Mouse (Mus musculus): Measurements from ENCODE around the gene Ifi47. TPM values are rescaled to one million over a fixed set of nuclear protein-coding genes. Genes with fewer than 3 reads are reported as not detected.

Gene Ifi47
- polyA plus RNA-seq, 1 experiment: 2.0 TPM

DNA sequence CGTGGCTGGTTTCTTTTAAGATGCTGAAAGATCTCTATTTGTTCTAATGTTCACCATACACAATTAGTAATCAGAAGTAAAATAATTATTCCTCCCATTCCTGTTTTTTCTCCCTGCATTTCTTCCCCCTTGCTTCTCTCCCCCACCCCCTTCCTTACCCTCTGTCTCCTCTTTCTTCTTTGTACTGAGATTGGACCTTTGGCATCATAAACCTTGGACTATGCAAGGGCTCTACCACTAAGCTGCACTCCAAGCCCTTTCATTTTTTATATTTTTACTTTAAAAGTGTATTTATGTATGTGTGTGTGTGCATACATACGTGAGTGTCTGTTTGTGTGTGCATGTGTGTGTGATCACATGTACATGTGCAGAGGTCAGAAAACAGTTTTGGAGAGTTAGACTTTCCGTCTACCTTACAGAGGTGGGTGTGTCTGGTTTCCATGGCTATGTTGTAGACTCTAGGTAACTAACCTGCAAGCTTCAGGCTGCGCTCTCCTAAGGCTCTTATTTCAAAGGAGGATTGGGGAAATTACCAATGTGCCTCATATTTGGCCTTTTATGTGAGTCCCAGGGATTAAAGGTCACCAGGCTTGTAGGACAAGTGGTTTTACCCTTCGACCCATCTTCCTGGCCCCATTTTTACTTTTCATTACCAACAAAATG lies 12.7 kb downstream of the Ifi47 start:
- no peak for DNase-seq (ENCODE audit: extremely low spot score in 1 of 2, low spot score in 1 of 2)

DNA sequence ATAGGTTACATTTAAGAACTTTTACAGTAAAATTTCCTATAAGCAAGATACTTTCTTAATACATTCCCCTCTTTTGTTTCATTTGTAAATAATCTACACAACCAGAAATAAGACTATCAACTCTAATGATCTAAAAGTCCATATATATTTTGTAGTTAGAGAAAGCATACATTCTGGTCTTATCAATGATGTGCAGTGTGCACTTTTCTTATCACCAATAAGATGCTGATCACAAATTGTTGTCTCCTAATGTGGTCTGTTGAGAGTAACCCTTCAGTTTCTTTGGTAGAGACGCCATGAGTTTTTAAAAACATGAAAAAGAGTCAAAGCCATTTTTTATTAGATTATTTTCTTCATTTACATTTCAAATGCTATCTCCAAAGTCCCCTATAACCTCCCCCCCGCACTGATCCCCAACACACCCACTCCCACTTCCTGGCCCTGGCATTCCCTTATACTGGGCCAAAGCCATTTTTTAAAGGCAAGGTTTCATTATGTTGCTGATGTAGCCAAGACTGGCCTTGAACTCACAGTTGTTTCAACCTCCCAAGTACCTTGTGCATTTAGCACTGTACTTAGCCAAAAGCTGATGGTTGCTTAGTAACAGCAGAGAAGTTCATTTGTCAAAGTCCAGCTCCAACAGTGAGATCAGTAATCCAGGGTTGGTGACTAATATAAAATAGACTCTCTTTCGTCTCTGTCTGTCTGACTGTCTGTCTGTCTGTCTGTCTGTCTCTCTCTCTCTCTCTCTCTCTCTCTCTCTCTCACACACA lies 13.5 kb downstream of the Ifi47 start:
- DNase-seq (ENCODE audit: extremely low spot score in 1 of 2, low spot score in 1 of 2): no peak

DNA sequence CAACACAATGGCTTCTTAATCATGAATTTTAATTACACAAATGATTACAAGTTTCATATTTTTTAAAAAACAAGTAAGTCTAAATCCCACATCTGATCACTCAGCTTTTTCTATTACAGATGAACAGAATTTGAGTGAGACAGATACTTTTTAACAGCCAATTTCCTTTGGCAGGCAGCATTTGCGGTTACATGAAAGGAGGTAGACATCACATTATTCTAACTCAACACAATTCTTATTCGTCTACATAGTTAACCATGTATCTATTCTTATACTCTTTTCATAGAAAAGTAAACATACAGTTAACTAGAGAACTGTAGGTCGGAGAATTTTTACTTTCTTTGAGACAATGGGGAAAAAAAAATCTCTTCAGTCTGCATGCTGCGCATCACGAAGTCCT lies 14.2 kb downstream of the Ifi47 start:
- DNase-seq (ENCODE audit: extremely low spot score in 1 of 2, low spot score in 1 of 2): no peak

DNA sequence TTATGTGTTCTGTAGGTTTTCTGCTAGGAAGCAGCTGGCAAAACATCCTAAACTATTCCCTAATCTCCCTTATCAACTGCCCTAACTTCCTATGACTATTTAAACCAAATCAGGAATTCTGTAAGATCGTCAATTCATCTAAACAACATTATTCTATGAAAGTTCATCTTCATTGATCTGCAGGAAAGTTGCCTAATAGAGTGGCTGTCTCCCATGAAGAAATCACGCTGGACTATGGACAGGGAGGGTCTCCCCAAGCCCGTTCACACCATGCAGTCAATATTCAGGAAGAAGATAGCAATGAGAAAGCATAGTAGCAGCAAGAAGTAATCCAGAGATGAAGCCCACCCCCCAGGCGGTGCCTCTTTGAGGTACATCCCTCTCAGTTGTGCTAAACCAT lies 14.8 kb downstream of the Ifi47 start:
- DNase-seq (ENCODE audit: extremely low spot score in 1 of 2, low spot score in 1 of 2): no peak

DNA sequence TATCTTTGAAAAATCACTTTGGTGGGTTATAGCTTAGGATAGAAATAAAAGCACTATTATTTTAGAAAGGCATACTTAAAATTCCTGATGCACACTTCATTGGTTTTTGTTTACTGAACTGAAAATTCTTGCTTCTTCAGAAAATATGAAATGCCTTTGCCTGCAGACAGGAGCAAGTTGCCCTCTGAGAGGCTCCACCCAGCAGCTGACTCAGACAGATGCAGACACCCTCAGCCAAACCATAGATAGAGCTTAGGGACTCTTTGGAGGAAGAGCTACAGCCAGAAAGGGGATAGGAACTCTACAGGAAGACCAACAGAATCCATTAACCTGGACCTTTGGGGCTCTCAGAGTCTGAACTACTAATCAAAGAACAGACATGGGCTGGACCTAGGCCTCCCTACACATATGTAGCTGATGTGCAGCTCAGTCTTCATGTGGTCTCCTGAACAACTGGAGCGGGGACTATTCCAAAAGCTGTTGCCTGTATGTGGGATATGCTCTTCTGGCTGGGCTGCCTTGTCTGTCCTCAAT lies 15.7 kb downstream of the Ifi47 start:
- DNase-seq (ENCODE audit: extremely low spot score in 1 of 2, low spot score in 1 of 2): no peak

DNA sequence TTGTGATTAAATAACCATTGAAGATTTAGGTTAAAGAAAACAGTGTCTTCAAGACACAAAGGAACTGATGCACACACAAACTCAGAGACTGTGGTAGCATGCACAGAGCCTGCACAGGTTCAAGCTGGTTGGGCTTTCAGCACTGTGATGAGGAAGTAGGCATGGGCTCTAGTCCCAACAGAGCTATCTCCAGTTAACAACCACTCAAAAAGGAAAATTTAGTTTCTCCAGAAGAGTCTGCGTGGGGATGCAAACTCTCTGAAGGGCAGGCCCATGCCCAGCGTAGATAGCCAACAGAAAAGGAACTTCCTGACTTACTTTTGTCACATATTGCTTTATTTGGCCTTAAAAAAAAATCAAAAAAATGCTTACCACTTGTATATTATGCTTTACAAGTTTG lies 16.4 kb downstream of the Ifi47 start:
- no peak for DNase-seq (ENCODE audit: extremely low spot score in 1 of 2, low spot score in 1 of 2)

DNA sequence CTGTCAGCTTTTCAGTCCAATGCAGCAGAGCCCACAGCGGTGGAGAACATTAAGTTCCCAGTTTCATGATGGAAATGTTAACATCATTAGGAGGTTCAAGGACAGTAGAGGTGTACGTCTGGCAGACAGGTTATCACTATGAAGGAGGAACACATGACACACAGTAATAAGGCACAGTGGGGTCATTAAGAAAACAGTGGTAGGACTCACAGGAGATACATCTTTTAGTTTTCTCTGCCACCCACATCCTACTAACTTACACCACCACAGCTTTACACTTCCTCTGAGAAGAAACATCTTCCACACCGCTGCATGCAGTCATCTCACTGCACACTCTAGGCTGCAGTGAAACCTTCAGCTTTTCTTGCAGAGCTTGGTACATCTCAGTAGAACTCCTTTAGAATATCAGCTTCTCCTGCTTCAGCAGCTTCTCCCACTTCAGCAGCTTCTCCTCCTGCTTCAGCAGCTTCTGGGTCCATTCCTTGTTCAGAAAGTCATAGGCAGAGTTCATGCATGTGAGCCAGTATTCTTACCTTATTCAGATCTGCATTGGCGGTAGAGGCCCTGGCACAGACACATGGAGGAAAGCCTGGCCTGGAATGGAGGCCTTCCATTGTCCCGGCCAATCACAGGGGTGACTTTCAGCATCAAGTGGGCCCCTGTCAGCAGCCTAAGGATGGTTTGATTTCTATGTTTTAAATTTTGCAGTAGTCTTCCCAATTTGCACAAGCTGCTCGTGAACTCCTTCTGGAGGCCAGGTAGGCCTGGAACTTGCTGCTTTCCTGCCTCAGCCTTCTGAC lies 17.7 kb downstream of the Ifi47 start:
- no peak for DNase-seq (ENCODE audit: extremely low spot score in 1 of 2, low spot score in 1 of 2)

DNA sequence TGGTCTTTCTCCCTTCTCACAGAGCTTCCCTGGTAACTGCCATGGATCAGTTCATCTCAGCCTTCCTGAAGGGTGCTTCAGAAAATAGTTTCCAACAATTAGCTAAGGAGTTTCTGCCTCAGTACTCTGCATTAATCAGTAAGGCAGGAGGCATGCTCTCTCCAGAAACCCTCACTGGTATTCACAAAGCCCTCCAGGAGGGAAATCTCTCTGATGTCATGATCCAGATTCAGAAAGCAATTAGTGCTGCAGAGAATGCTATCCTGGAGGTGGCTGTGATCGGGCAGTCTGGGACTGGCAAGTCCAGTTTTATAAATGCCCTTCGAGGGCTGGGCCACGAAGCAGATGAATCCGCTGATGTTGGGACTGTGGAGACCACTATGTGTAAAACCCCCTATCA lies 19.0 kb downstream of the Ifi47 start:
- DNase-seq (ENCODE audit: extremely low spot score in 1 of 2, low spot score in 1 of 2): no peak

DNA sequence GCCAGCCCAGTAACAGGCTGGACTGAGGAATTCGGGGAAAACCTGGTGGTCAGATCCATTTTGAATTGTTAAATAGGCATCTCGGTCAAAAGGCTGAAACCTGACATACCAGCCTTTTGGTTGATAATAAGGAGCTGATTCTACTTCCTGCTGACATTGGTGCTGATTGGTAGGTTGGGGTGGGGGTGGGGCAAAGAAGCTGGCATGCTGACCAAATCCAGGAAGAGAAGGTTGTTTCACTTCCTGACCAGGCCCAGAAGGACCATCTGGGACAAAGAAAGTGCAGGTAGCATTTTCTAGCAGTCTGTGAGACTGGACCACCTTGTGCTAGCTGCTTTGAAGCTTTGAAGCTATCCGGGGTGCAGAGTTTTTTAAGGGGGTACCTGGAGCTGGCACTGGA lies 24.0 kb downstream of the Ifi47 start:
- no peak for DNase-seq (ENCODE audit: extremely low spot score in 1 of 2, low spot score in 1 of 2)

DNA sequence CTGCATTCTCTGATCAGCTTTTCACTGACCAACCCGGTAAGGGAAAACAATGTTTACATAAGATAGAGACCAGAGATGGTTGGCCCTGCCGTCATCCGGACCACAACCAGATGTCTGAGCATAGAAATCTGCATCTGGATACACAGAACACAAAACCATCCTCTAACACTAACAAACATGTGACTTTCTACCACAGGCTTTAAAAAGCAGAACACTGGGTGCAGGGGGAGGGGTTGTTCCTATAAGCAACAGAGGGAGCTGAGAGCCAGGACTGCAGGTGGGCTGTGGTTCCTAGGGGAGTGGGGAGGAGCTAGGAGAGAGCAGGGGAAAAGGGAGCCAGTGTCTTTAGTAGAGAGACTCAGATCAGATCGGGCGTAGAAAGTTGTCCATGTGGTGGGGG lies 25.1 kb downstream of the Ifi47 start:
- no peak for DNase-seq (ENCODE audit: extremely low spot score in 1 of 2, low spot score in 1 of 2)

DNA sequence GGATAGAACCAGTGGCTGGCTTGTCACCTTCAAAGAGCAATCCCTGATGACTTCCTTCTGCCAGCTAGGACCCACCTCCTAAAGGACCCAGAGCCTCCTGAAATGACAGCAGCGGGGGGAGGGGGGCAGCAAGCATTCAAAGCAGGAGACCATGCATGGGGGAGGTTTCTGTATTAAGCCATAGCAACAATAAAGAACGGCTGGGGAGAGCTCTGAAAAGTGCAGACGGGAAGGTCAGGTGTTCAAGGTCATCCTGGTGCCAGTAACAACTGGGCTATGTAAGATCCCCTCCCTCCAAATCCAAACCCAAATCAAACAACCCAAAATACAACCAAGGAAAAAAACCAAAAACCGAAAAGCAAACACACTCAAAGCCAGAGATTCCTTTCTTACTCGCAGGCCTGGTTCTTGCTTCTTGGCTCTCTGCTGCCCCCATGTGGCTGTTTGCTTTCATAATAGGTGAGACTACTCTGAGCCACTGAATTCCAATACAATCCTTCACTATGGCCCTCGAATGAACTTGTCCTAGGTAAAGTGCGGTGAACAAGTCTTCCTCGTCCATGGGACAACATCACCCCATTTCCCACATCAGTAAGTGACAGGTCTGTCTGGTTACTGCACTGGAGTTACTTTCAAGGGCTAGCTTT lies 26.8 kb downstream of the Ifi47 start:
- DNase-seq (ENCODE audit: extremely low spot score in 1 of 2, low spot score in 1 of 2): peak; percentile 33 to 96

DNA sequence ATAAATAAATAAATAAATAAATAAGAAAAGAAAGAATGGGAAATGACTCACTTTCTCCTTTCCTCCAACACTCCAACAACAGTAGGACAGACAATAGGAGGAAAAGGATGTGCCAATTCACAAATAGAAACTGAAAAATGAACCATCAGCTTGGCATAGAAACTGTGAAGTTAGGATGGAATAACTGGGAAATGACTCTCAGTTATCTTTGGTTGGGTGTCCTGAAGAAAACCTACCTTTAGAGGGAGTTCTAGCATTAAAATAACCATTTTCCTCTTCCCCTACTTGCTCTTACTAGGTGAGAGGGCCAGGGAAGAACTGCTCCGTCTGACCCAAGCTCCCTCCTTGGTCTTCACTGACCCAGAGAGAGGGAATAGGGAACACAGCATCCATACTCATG lies 29.4 kb downstream of the Ifi47 start:
- DNase-seq (ENCODE audit: extremely low spot score in 1 of 2, low spot score in 1 of 2): no peak

DNA sequence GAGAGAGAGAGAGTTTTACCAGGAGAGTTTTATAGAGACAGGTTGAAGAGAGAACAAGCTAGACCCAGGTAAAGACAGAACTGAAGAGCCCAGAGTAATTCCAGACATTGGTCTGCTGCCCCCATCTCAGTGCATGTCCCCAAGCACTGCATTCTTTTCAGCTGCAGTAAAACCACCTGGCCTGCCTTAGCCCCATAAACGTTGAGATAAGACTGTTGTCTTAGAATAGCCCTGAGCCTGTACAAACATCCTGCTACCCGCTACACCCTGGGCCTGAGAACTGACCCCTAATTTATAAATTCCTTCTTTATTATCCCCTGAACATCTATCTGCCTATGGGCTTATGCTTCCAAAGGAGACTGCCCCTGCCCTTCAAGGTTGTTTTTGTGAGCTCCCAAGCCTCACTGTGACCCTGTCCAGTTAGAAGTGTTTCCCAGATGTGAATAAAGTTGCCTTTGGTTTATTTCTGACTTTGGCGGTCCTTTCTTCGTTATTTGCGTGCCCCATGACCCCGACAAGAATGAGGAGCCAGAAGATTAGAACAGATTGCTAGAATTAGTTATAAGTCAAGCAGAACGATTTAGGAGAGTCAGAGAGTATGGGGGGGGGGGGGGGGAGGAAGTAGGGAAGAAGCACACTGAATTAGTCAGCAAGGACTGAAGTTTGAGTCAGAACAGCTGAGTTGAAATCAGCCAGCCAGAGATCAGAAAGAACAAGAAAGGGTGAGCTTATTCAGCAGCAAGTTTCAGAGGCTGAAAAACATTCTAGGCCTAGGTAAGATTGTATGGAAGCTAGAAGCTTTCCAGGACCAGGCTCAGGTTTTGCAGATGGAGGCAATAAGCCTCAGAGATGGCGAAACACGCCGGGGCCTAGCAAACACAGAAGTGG lies 31.5 kb downstream of the Ifi47 start:
- no peak for DNase-seq (ENCODE audit: extremely low spot score in 1 of 2, low spot score in 1 of 2)

DNA sequence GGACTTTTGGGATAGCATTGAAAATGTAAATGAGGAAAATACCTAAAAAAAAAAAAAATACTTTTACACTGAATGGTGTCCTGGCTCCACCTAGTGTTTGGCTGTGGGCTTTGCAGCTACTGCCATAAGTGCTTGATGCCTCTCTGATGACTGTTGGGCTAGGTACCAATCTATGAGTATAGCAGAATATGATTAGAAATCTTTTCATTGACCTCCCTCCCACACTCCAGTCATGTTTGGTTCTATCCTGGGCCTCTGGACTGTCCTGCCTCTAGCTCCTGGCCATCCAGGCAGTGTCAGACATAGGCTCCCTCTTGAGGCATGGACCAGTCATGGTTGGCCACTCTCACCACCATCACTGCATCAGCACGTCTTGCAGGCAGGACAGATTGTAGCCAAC lies 32.4 kb downstream of the Ifi47 start:
- peak in 1 of 2 experiments; percentile 59 for DNase-seq (ENCODE audit: extremely low spot score in 1 of 2, low spot score in 1 of 2)

DNA sequence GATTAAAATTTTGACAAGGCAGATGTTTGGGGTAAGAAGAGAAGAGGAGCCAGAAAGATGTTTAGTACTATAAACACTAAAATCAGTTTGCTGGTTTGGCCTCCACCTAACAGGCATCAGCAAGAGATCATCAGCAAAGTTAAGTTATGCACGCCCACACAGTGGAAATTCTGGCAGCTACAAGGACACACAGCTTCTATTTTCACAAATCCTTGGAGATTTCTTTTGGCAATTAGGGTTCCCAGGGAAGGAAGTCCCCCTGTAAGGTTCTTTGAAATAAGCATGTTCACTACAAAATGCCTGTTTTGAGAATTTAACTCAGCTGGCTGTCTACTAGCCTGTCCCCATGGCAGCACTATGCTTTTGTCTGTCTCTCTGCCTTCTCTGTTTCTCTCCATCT lies 34.6 kb downstream of the Ifi47 start:
- DNase-seq (ENCODE audit: extremely low spot score in 1 of 2, low spot score in 1 of 2): peak in 1 of 2 experiments; percentile 40

DNA sequence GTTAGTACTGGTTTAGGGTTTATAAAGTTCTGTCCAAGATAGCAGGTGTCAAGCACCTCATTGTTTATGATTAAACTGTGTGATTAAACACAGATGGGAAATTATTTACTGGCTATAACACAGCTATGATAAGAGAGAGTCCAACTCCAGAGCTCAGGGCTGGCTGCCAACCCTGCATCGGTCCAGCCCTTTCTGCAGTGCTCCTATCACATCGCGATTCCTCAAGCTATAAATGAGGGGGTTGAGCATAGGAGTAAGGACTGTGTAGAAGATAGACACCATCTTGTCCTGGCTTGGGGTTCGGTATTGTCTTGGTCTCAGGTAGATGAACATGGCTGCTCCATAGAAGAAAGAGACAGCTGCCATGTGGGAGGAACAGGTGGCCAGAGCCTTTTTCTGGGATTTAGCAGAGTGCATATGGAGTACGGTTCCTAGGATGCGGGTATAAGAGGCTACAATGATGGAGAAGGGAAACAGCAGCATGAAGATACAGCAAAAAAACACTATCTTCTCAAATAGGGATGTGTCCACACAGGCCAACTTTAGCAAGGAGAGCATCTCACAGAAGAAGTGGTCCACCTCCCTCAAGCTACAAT lies 36.3 kb downstream of the Ifi47 start:
- peak in 1 of 2 experiments; percentile 24 for DNase-seq (ENCODE audit: extremely low spot score in 1 of 2, low spot score in 1 of 2)

DNA sequence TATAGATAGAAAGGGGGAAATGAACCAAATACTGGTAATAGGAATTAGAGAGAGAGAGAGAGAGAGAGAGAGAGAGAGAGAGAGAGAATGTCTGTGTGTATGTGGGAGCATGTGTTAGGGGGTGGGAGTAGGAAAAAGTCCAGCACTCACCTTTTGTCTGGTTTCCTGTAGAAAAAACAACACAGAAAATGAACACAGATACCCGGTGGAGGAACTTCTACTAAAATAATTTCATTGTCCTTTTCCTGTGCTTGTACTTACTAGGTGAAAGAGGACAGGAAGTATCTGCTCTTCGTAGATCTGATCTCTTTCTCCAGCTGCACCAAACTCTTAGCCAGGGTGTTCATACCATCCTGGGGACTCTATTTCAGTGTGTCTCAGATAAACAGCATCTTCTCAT lies 37.8 kb downstream of the Ifi47 start:
- no peak for DNase-seq (ENCODE audit: extremely low spot score in 1 of 2, low spot score in 1 of 2)

DNA sequence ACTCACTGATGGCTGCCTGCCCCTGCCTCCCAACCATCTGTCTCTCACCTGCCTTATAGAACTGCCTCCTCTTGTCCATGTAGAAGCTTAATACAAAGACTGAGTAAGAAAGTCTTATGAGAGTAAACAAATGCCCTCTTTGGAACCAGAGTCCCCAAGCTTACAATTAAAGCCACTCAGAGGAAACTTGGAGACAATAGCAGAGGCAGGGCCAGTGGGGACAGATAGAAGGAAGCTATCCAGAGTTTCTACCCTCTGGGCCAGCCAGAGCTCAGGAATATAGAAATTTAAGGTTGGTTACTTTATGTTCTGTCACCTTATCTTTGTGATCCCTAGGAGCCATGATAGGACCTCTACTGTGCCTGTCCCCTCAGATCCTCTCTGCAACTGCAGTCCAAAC lies 38.4 kb downstream of the Ifi47 start, which contains the start of gene Olfr1396:
TSS of gene Olfr1396 (minus strand) at position 101 of the 400 bp plus-strand sequence.
- no peak for DNase-seq (ENCODE audit: extremely low spot score in 1 of 2, low spot score in 1 of 2)

DNA sequence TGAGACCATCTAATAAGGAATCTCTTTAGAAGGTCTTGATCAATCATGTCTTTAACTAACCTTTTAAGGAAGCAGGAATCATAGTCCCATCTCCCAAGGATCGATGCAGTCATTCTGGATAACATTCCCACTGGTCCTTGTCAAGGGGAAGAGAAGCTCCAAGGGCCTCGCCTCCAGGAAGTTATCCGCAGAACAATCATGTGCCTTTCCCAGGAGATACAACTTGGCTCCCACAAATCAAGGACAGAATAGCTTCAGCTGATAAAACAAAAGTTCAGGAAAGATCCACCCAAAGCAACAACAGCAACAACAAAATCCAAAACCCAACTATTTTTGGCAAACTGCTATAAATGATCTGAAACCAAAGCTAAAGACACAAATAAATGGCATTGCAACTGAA lies 43.2 kb downstream of the Ifi47 start:
- DNase-seq (ENCODE audit: extremely low spot score in 1 of 2, low spot score in 1 of 2): no peak

All from frontal cortex, adult 2 months (tissue).